Mouse (Mus musculus): ENCODE results near the gene Iqschfp. TPM values are rescaled to one million over a fixed set of nuclear protein-coding genes. Genes with fewer than 3 reads are reported as not detected.

Gene Iqschfp
- total RNA-seq (2023; ENCODE audit: inconsistent age), result not detected in 4 replicates

DNA sequence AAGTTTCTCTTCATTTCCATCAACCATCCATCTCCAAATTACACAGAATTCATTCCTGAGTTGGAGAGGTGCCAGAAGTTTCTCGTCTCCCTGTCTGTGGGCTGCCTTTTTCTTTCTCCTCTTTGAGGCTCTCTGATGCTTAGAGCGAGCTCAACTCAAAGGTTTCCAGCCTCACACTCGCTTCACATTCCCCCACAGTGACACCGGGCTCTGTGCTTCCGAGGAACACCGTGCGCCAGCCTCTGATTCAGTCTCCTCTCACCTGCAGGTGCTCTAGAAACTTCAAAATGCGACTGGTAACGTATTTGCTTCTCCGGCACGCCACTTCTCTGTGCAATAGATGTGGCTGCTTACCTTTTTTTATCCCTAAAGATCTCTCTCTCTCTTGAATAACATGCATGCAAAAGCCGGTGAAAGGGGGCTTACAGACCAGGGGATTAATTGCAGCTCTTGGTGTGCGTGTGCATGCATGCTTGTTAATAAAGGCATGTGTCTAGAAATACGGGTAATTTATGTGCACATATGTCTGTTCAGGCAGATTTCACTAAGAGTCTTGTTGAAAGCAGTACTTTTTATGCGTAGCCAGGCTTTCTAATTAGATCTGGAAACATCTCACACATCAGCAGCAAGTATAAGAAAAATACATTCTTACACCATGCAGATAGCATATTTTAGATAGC, at the start of gene Iqschfp, which contains the start of gene Iqcj:
TSS of gene Iqschfp (plus strand) at position 207 of the 680 bp plus-strand sequence.
TSS of gene Iqcj (plus strand) at position 195 of the 680 bp plus-strand sequence.

DNA sequence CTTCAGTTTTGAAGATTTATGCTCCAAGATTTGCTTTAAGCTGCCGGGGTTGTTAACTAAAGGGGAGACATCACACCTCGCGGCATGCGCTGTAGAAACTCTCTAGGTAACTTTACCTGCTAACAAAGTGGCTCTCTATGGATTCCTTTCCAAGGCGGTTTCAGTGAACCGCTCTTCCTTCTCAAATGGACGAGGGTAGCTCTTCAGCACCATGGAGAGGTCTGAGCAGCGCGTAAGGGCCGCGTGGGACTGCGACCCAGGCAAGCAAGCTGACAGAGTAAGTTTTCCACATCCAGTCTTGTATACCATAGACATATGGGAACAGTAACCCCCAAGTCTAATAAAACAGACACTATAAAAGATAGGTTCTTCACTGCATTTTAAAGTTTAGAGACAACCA, 172.7 kb downstream of the Iqschfp start, which contains the start of gene Schip1:
TSS of gene Schip1 (plus strand) at position 72 of the 400 bp plus-strand sequence.

Other genes starting within 250 kb of the Iqschfp start
- gene Iqcj, start within 50 bp of the Iqschfp start, total RNA-seq (2023; ENCODE audit: inconsistent age), result not detected in 4 replicates
- not detected in 4 replicates for gene Schip1, start 172.6 kb downstream of the Iqschfp start, total RNA-seq (2023; ENCODE audit: inconsistent age)

Measured in B cell, adult (primary cell).